Mouse (Mus musculus): ENCODE data around the gene Vps39. TPM values are rescaled to one million over a fixed set of nuclear protein-coding genes. Genes with fewer than 3 reads are reported as not detected.

The Vps39 gene
- polyA plus RNA-seq (2015; fragmentation: Nextera tagmentation; extraction: Ambion mirVana), result 18.1 and 20.9 TPM in 2 replicates

DNA sequence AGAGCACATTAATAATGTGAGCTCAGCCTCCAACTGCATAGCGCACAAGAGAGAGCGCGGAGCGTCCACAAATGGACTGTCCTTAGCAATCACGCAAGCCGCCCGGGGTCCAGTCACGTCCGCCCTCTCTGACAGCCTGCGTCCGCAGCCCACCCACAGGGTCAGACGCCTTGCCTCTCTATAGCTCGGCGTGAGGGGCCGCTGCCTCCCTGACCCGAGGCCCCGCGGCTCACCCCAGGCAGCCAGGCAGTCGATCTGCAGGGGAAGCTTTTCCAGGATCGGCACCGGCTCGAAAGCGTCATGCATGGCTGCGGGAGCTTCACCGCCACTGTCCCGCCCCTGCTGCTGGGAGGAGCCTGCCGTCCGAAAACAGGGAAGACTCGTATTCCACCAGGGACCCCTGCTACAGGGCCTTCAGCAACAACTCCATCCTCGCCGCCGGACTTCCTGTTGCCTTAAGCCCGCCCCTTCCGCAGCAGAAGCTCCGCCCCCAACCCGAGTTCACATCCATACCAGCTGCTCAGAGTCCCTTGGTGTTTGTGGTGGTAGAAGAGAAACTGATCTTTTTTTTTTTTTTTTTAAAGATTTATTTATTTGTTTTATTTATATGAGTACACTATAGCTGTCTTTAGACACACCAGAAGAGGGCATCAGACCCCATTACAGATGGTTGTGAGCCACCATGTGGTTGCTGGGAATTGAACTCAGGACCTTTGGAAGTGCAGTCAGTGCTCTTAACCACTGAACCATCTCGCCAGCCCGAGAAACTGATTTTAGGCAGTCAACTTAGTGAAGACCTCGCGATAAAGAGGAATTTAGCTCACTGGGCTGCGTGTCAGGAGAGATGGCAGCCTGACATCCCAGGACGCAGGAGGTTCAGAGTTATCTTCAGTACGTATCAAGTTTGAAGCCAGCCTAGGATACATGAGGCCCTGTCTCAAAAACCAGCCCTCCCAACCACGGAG, at the start of gene Vps39:
Gene Vps39, minus strand, starts transcription at position 456 of the 965 bp plus-strand sequence.
- Histone ChIP-seq H3K9me3 (ENCODE audit: control insufficient read depth, low read length) (no peaks in the 10 kb centered on the region), H3K4me1 (ENCODE audit: control insufficient read depth, insufficient read depth, low read length) (peaks cover 8% of the 10 kb centered on the region), H3K9ac (ENCODE audit: low read depth, low read length) (peak within 1 kb of the TSS; percentile 91), H3K27me3 (replicated peaks; ENCODE audit: control insufficient read depth, insufficient read depth, low read length) (no peaks in the 10 kb centered on the region), H3K4me3 (ENCODE audit: low read length) (peak within 1 kb of the TSS; percentile 95), H3K36me3 (ENCODE audit: control insufficient read depth, insufficient read depth, low read length) (peaks cover 9% of the 10 kb centered on the region; the same call in 1 of the 2 replicates), H3K27ac (ENCODE audit: low read length) (peak within 1 kb of the TSS; percentile 74), H3K4me2 (ENCODE audit: low read depth, low read length) (peak within 1 kb of the TSS; percentile 52)
- ATAC-seq, result peak; percentile 98
- WGBS, result 12% methylated on average over 44 of the region's 44 CpGs

DNA sequence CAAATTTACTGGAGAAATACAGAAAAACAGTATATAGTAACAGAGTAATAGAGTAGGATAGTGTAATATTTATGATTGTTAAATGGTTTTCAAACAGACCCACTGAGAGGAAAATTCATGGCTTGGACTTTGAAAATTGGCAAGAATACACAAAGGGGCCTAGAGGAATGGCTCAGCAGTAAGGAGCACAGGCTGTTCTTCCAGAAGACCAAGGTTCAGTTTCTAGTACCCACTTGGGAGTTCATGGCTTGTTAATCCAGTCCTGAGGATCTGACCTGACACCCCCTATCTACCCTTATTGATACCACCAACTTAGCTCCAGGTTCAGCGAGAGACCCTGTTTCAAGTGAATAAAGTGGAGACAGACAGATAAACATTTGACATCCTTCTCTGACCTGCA, 45.0 kb upstream of the Vps39 start:
- Histone ChIP-seq H3K4me3 (ENCODE audit: low read length) (no peak overlapping the region), H3K4me1 (ENCODE audit: control insufficient read depth, insufficient read depth, low read length) (peaks cover 4% of the 10 kb centered on the region), H3K36me3 (ENCODE audit: control insufficient read depth, insufficient read depth, low read length) (no peaks in the 10 kb centered on the region; the same call in 1 of the 2 replicates), H3K9me3 (ENCODE audit: control insufficient read depth, low read length) (no peaks in the 10 kb centered on the region), H3K27me3 (replicated peaks; ENCODE audit: control insufficient read depth, insufficient read depth, low read length) (no peaks in the 10 kb centered on the region), H3K4me2 (ENCODE audit: low read depth, low read length) (no peak overlapping the region), H3K9ac (ENCODE audit: low read depth, low read length) (no peak overlapping the region), H3K27ac (ENCODE audit: low read length) (no peak overlapping the region)
- 76% methylated on average over 1 of the region's 1 CpGs for WGBS
- no peak for ATAC-seq

DNA sequence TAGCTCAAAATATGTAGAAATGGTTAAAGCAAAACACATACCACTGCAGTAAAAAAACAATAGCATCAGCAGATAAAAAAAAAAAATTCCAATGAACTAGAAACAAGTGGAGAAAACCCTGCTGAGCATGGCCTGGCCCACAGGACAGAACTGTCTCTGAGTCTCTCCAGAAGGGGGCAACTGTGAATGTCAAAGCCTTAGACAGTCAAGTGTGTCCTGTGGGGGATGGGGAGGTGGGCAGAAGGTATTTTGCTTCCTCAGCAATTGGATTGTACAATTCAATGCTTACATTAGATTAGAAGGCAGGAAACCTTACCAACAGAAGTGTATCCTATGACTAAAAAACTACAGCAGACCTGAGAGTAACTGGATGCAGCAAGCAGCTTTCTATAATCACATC, 39.5 kb upstream of the Vps39 start:
- Histone ChIP-seq H3K9me3 (ENCODE audit: control insufficient read depth, low read length) (no peaks in the 10 kb centered on the region), H3K27me3 (replicated peaks; ENCODE audit: control insufficient read depth, insufficient read depth, low read length) (no peaks in the 10 kb centered on the region), H3K36me3 (ENCODE audit: control insufficient read depth, insufficient read depth, low read length) (peaks cover 4% of the 10 kb centered on the region; the same call in 1 of the 2 replicates), H3K27ac (ENCODE audit: low read length) (no peak overlapping the region), H3K4me1 (ENCODE audit: control insufficient read depth, insufficient read depth, low read length) (no peaks in the 10 kb centered on the region), H3K4me2 (ENCODE audit: low read depth, low read length) (no peak overlapping the region), H3K9ac (ENCODE audit: low read depth, low read length) (no peak overlapping the region), H3K4me3 (ENCODE audit: low read length) (no peak overlapping the region)
- ATAC-seq, result no peak

GRCm38 (mm10) chr2:120390934-120391333, 38.0 kb upstream of the Vps39 start:
- Histone ChIP-seq H3K4me1 (ENCODE audit: control insufficient read depth, insufficient read depth, low read length) (no peaks in the 10 kb centered on the region), H3K4me3 (ENCODE audit: low read length) (no peak overlapping the region), H3K9ac (ENCODE audit: low read depth, low read length) (no peak overlapping the region), H3K36me3 (ENCODE audit: control insufficient read depth, insufficient read depth, low read length) (peaks cover 4% of the 10 kb centered on the region; the same call in 1 of the 2 replicates), H3K27ac (ENCODE audit: low read length) (no peak overlapping the region), H3K27me3 (replicated peaks; ENCODE audit: control insufficient read depth, insufficient read depth, low read length) (no peaks in the 10 kb centered on the region), H3K9me3 (ENCODE audit: control insufficient read depth, low read length) (no peaks in the 10 kb centered on the region), H3K4me2 (ENCODE audit: low read depth, low read length) (no peak overlapping the region)
- WGBS, result 94% methylated on average over 1 of the region's 1 CpGs
- no peak for ATAC-seq

DNA sequence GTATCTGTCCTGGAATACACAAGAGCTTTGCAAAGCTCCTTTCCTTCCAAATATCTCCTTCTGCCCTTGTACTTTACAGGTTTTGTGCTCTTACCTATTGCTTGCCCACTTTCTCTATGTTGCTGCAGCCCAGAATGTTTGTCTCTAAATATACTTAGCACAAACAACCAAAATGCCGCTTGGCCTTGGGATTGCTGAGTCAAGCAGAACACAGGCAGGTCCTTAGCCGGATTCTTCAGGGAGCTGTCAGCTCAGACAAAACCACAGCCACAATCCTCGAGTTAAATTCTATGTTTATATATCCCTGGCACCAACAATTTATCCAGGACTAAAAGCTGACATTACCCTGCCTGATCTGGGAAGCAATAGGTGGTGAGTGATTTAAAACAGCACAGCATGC, 36.4 kb upstream of the Vps39 start:
- H3K36me3 ChIP-seq (ENCODE audit: control insufficient read depth, insufficient read depth, low read length), result peaks cover 4% of the 10 kb centered on the region; the same call in 1 of the 2 replicates
- no peak for ATAC-seq
- H3K9me3 ChIP-seq (ENCODE audit: control insufficient read depth, low read length), result no peaks in the 10 kb centered on the region
- H3K27me3 ChIP-seq (replicated peaks; ENCODE audit: control insufficient read depth, insufficient read depth, low read length), result no peaks in the 10 kb centered on the region
- H3K9ac ChIP-seq (ENCODE audit: low read depth, low read length), result no peak overlapping the region
- no peaks in the 10 kb centered on the region for H3K4me1 ChIP-seq (ENCODE audit: control insufficient read depth, insufficient read depth, low read length)
- H3K4me2 ChIP-seq (ENCODE audit: low read depth, low read length), result no peak overlapping the region
- no peak overlapping the region for H3K4me3 ChIP-seq (ENCODE audit: low read length)
- 67% methylated on average over 3 of the region's 3 CpGs for WGBS
- no peak overlapping the region for H3K27ac ChIP-seq (ENCODE audit: low read length)

DNA sequence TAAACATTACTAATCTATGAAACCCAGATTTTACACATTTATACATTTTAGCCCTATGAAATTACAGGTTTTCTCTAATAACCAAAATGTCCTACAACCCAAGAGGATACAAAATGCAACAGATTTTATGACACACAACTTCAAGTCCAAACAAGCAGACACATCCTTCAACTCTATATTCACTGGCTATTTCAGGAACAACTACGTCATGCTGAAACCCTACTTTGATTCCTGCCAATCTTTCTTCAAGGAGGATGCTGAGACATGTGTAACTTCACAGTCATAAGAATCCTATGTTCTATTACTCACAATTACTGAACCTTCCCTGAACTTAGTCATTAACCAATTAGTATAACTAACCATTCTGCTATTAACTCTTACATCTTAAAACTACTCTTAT, 34.4 kb upstream of the Vps39 start:
- H3K27me3 ChIP-seq (replicated peaks; ENCODE audit: control insufficient read depth, insufficient read depth, low read length), result no peaks in the 10 kb centered on the region
- H3K4me1 ChIP-seq (ENCODE audit: control insufficient read depth, insufficient read depth, low read length), result no peaks in the 10 kb centered on the region
- no peak for ATAC-seq
- H3K36me3 ChIP-seq (ENCODE audit: control insufficient read depth, insufficient read depth, low read length), result 0 out of 2 replicates have a peak, but pooled peaks cover 4% of the 10 kb centered on the region
- no peak overlapping the region for H3K9ac ChIP-seq (ENCODE audit: low read depth, low read length)
- H3K4me3 ChIP-seq (ENCODE audit: low read length), result no peak overlapping the region
- WGBS, result 93% methylated on average over 1 of the region's 1 CpGs
- H3K27ac ChIP-seq (ENCODE audit: low read length), result no peak overlapping the region
- H3K4me2 ChIP-seq (ENCODE audit: low read depth, low read length), result no peak overlapping the region
- no peaks in the 10 kb centered on the region for H3K9me3 ChIP-seq (ENCODE audit: control insufficient read depth, low read length)

DNA sequence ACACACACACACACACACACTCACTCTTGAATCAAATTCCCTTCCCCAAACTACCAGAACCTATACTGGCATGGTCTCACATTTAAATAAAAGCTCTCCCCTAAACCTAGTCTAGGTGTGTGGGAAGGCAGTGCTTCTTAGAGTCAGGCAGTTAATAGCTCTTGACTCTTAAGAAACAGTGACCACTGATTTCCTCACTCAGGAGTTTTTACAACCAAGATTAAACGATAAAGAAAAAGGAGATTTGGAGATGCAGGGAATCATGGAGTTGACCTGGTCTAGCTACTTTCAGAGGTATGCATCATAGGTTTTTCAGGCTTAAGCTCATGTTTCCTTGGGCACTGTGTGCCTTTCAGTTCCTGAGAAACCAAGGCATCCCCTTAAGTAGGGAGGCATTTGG, 33.3 kb upstream of the Vps39 start:
- Histone ChIP-seq H3K4me2 (ENCODE audit: low read depth, low read length) (no peak overlapping the region), H3K36me3 (ENCODE audit: control insufficient read depth, insufficient read depth, low read length) (0 out of 2 replicates have a peak, but pooled peaks cover 4% of the 10 kb centered on the region), H3K27ac (ENCODE audit: low read length) (no peak overlapping the region), H3K9ac (ENCODE audit: low read depth, low read length) (no peak overlapping the region), H3K9me3 (ENCODE audit: control insufficient read depth, low read length) (no peaks in the 10 kb centered on the region), H3K4me1 (ENCODE audit: control insufficient read depth, insufficient read depth, low read length) (no peaks in the 10 kb centered on the region), H3K4me3 (ENCODE audit: low read length) (no peak overlapping the region), H3K27me3 (replicated peaks; ENCODE audit: control insufficient read depth, insufficient read depth, low read length) (no peaks in the 10 kb centered on the region)
- WGBS, result 93% methylated on average over 1 of the region's 1 CpGs
- no peak for ATAC-seq

- 86% methylated on average over 4 of the region's 4 CpGs for WGBS
- no peak overlapping the region for H3K27ac ChIP-seq (ENCODE audit: low read length)
- H3K4me3 ChIP-seq (ENCODE audit: low read length), result no peak overlapping the region
- no peak overlapping the region for H3K4me2 ChIP-seq (ENCODE audit: low read depth, low read length)
- no peaks in the 10 kb centered on the region for H3K27me3 ChIP-seq (replicated peaks; ENCODE audit: control insufficient read depth, insufficient read depth, low read length)
- H3K9me3 ChIP-seq (ENCODE audit: control insufficient read depth, low read length), result no peaks in the 10 kb centered on the region
- no peaks in the 10 kb centered on the region for H3K4me1 ChIP-seq (ENCODE audit: control insufficient read depth, insufficient read depth, low read length)
- ATAC-seq, result no peak
- H3K36me3 ChIP-seq (ENCODE audit: control insufficient read depth, insufficient read depth, low read length), result 0 out of 2 replicates have a peak, but pooled peaks cover 5% of the 10 kb centered on the region
- no peak overlapping the region for H3K9ac ChIP-seq (ENCODE audit: low read depth, low read length)
Observed at GRCm38 (mm10) chr2:120373858-120374257, 20.9 kb upstream of the Vps39 start.

DNA sequence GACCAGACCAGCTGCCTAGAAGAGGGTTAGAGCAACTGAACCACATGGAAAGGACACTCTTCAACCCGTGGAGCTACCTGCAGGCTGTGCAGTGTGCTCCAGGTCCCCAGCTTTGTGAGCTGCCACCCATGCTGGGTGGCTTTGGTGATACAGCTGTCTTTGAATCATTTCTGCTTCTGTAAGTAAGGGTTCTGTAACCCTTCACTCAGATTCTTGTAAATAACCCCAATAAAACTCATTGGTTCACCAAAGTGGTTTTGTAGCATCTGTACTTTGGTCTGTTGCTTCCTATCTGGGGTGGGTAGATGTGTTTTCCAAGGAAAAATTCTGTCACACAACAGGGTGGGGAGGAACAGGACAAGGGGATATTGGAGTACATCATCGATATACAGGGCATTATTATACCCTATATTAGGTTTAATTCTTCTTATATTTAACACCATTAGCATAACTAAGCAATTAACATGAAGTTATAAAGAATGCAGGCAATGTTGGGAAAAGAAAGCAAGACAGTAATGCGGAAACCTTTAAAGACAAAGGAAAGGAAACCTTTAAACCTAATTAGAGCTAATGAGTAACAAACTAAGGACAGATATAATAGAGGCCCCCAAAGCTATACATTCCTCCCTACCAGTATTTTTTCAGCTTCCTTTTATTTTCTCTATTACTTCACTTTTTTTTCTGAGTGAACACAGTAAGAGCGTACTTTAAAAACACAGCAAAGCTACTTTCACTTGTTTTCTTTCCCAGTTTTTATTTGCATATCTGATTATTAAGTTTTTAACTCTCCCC, 14.7 kb upstream of the Vps39 start:
- peak; percentile 88 for ATAC-seq
- no peak overlapping the region for H3K4me2 ChIP-seq (ENCODE audit: low read depth, low read length)
- H3K4me3 ChIP-seq (ENCODE audit: low read length), result no peak overlapping the region
- 88% methylated on average over 4 of the region's 4 CpGs for WGBS
- H3K27me3 ChIP-seq (replicated peaks; ENCODE audit: control insufficient read depth, insufficient read depth, low read length), result no peaks in the 10 kb centered on the region
- H3K36me3 ChIP-seq (ENCODE audit: control insufficient read depth, insufficient read depth, low read length), result 0 out of 2 replicates have a peak, but pooled peaks cover 7% of the 10 kb centered on the region
- no peak overlapping the region for H3K9ac ChIP-seq (ENCODE audit: low read depth, low read length)
- no peaks in the 10 kb centered on the region for H3K4me1 ChIP-seq (ENCODE audit: control insufficient read depth, insufficient read depth, low read length)
- H3K9me3 ChIP-seq (ENCODE audit: control insufficient read depth, low read length), result no peaks in the 10 kb centered on the region
- peak overlapping the region; percentile 88 for H3K27ac ChIP-seq (ENCODE audit: low read length)

Measured in intestine, embryonic 16.5 days (tissue).